Mouse (Mus musculus): ENCODE measurements around the gene Tmem160. TPM values are rescaled to one million over a fixed set of nuclear protein-coding genes. Genes with fewer than 3 reads are reported as not detected.

The Tmem160 gene
- polyA plus RNA-seq, 1 experiment from 2014 or later, result 66.7 TPM

- no peak overlapping the region for H3K4me2 ChIP-seq (ENCODE audit: low read length)
- WGBS, result 47% methylated on average over 2 of the region's 2 CpGs
- H3K27ac ChIP-seq (ENCODE audit: low read length), result no peak overlapping the region
Observed at GRCm38 (mm10) chr7:16412930-16413329, 39.6 kb upstream of the Tmem160 start.

GRCm38 (mm10) chr7:16415426-16415825, 37.2 kb upstream of the Tmem160 start:
- no peak overlapping the region for H3K27ac ChIP-seq (ENCODE audit: low read length)
- no peak overlapping the region for H3K4me2 ChIP-seq (ENCODE audit: low read length)
- H3K36me3 ChIP-seq (ENCODE audit: control insufficient read depth, insufficient read depth), result peaks cover 10% of the 10 kb centered on the region
- H3K9ac ChIP-seq (replicated peaks; ENCODE audit: low read depth, low read length), result no peak overlapping the region
- no peaks in the 10 kb centered on the region for H3K9me3 ChIP-seq (ENCODE audit: control insufficient read depth, low read length)
- 83% methylated on average over 3 of the region's 3 CpGs for WGBS
- H3K4me3 ChIP-seq (replicated peaks; ENCODE audit: low read length), result no peak overlapping the region
- H3K27me3 ChIP-seq (replicated peaks; ENCODE audit: control insufficient read depth, insufficient read depth, low read length), result no peaks in the 10 kb centered on the region
- no peak for ATAC-seq
- H3K4me1 ChIP-seq (replicated peaks; ENCODE audit: control insufficient read depth, insufficient read depth, low read length), result 0 out of 2 replicates have a peak, but pooled peaks cover 3% of the 10 kb centered on the region

More at GRCm38 (mm10) chr7:16412930-16413329, 39.6 kb upstream of the Tmem160 start:
- H3K36me3 ChIP-seq (ENCODE audit: control insufficient read depth, insufficient read depth), result peaks cover 5% of the 10 kb centered on the region
- H3K27me3 ChIP-seq (replicated peaks; ENCODE audit: control insufficient read depth, insufficient read depth, low read length), result no peaks in the 10 kb centered on the region
- H3K4me1 ChIP-seq (replicated peaks; ENCODE audit: control insufficient read depth, insufficient read depth, low read length), result 0 out of 2 replicates have a peak, but pooled peaks cover 3% of the 10 kb centered on the region
- no peaks in the 10 kb centered on the region for H3K9me3 ChIP-seq (ENCODE audit: control insufficient read depth, low read length)
- ATAC-seq, result no peak
- no peak overlapping the region for H3K9ac ChIP-seq (replicated peaks; ENCODE audit: low read depth, low read length)
- H3K4me3 ChIP-seq (replicated peaks; ENCODE audit: low read length), result no peak overlapping the region

- H3K9me3 ChIP-seq (ENCODE audit: control insufficient read depth, low read length), result no peaks in the 10 kb centered on the region
- no peaks in the 10 kb centered on the region for H3K27me3 ChIP-seq (replicated peaks; ENCODE audit: control insufficient read depth, insufficient read depth, low read length)
- no peak for ATAC-seq
- H3K36me3 ChIP-seq (ENCODE audit: control insufficient read depth, insufficient read depth), result peaks cover 24% of the 10 kb centered on the region
- H3K4me1 ChIP-seq (replicated peaks; ENCODE audit: control insufficient read depth, insufficient read depth, low read length), result 0 out of 2 replicates have a peak, but pooled peaks cover 3% of the 10 kb centered on the region
- 93% methylated on average over 10 of the region's 10 CpGs for WGBS
- H3K4me3 ChIP-seq (replicated peaks; ENCODE audit: low read length), result no peak overlapping the region
- no peak overlapping the region for H3K27ac ChIP-seq (ENCODE audit: low read length)
- no peak overlapping the region for H3K9ac ChIP-seq (replicated peaks; ENCODE audit: low read depth, low read length)
- H3K4me2 ChIP-seq (ENCODE audit: low read length), result no peak overlapping the region
Observed at GRCm38 (mm10) chr7:16417141-16417771, 35.3 kb upstream of the Tmem160 start.

GRCm38 (mm10) chr7:16418713-16419112, 33.9 kb upstream of the Tmem160 start:
- Histone ChIP-seq H3K9me3 (ENCODE audit: control insufficient read depth, low read length) (no peaks in the 10 kb centered on the region), H3K9ac (replicated peaks; ENCODE audit: low read depth, low read length) (no peak overlapping the region), H3K27me3 (replicated peaks; ENCODE audit: control insufficient read depth, insufficient read depth, low read length) (no peaks in the 10 kb centered on the region), H3K27ac (ENCODE audit: low read length) (no peak overlapping the region), H3K4me3 (replicated peaks; ENCODE audit: low read length) (no peak overlapping the region), H3K36me3 (ENCODE audit: control insufficient read depth, insufficient read depth) (peaks cover 28% of the 10 kb centered on the region), H3K4me2 (ENCODE audit: low read length) (no peak overlapping the region), H3K4me1 (replicated peaks; ENCODE audit: control insufficient read depth, insufficient read depth, low read length) (no peaks in the 10 kb centered on the region)
- WGBS, result 95% methylated on average over 5 of the region's 5 CpGs
- no peak for ATAC-seq

GRCm38 (mm10) chr7:16420493-16421118, 32.0 kb upstream of the Tmem160 start:
- Histone ChIP-seq H3K9me3 (ENCODE audit: control insufficient read depth, low read length) (no peaks in the 10 kb centered on the region), H3K27me3 (replicated peaks; ENCODE audit: control insufficient read depth, insufficient read depth, low read length) (no peaks in the 10 kb centered on the region), H3K36me3 (ENCODE audit: control insufficient read depth, insufficient read depth) (peaks cover 47% of the 10 kb centered on the region), H3K4me3 (replicated peaks; ENCODE audit: low read length) (no peak overlapping the region), H3K4me2 (ENCODE audit: low read length) (no peak overlapping the region), H3K27ac (ENCODE audit: low read length) (no peak overlapping the region), H3K9ac (replicated peaks; ENCODE audit: low read depth, low read length) (no peak overlapping the region), H3K4me1 (replicated peaks; ENCODE audit: control insufficient read depth, insufficient read depth, low read length) (no peaks in the 10 kb centered on the region)
- no peak for ATAC-seq
- WGBS, result 95% methylated on average over 8 of the region's 8 CpGs

GRCm38 (mm10) chr7:16422222-16422856, 30.2 kb upstream of the Tmem160 start:
- WGBS, result 91% methylated on average over 18 of the region's 18 CpGs
- no peak overlapping the region for H3K4me3 ChIP-seq (replicated peaks; ENCODE audit: low read length)
- no peak overlapping the region for H3K27ac ChIP-seq (ENCODE audit: low read length)
- no peak for ATAC-seq
- no peak overlapping the region for H3K4me2 ChIP-seq (ENCODE audit: low read length)
- H3K36me3 ChIP-seq (ENCODE audit: control insufficient read depth, insufficient read depth), result peaks cover 58% of the 10 kb centered on the region
- H3K9me3 ChIP-seq (ENCODE audit: control insufficient read depth, low read length), result no peaks in the 10 kb centered on the region
- no peaks in the 10 kb centered on the region for H3K27me3 ChIP-seq (replicated peaks; ENCODE audit: control insufficient read depth, insufficient read depth, low read length)
- no peaks in the 10 kb centered on the region for H3K4me1 ChIP-seq (replicated peaks; ENCODE audit: control insufficient read depth, insufficient read depth, low read length)
- H3K9ac ChIP-seq (replicated peaks; ENCODE audit: low read depth, low read length), result no peak overlapping the region

GRCm38 (mm10) chr7:16423731-16424130, 28.8 kb upstream of the Tmem160 start:
- Histone ChIP-seq H3K27me3 (replicated peaks; ENCODE audit: control insufficient read depth, insufficient read depth, low read length) (no peaks in the 10 kb centered on the region), H3K27ac (ENCODE audit: low read length) (no peak overlapping the region), H3K9ac (replicated peaks; ENCODE audit: low read depth, low read length) (no peak overlapping the region), H3K4me1 (replicated peaks; ENCODE audit: control insufficient read depth, insufficient read depth, low read length) (no peaks in the 10 kb centered on the region), H3K36me3 (ENCODE audit: control insufficient read depth, insufficient read depth) (peaks cover 61% of the 10 kb centered on the region), H3K9me3 (ENCODE audit: control insufficient read depth, low read length) (no peaks in the 10 kb centered on the region), H3K4me2 (ENCODE audit: low read length) (no peak overlapping the region), H3K4me3 (replicated peaks; ENCODE audit: low read length) (no peak overlapping the region)
- no peak for ATAC-seq
- 92% methylated on average over 9 of the region's 9 CpGs for WGBS

- ATAC-seq, result no peak; the same call in 1 of the 2 replicates
- WGBS, result 93% methylated on average over 10 of the region's 10 CpGs
- Histone ChIP-seq H3K4me1 (replicated peaks; ENCODE audit: control insufficient read depth, insufficient read depth, low read length) (no peaks in the 10 kb centered on the region), H3K36me3 (ENCODE audit: control insufficient read depth, insufficient read depth) (peaks cover 70% of the 10 kb centered on the region), H3K4me3 (replicated peaks; ENCODE audit: low read length) (no peak overlapping the region), H3K27ac (ENCODE audit: low read length) (no peak overlapping the region), H3K9me3 (ENCODE audit: control insufficient read depth, low read length) (no peaks in the 10 kb centered on the region), H3K4me2 (ENCODE audit: low read length) (no peak overlapping the region), H3K27me3 (replicated peaks; ENCODE audit: control insufficient read depth, insufficient read depth, low read length) (no peaks in the 10 kb centered on the region), H3K9ac (replicated peaks; ENCODE audit: low read depth, low read length) (no peak overlapping the region)
Observed at GRCm38 (mm10) chr7:16425721-16426120, 26.9 kb upstream of the Tmem160 start.

- Histone ChIP-seq H3K4me2 (ENCODE audit: low read length) (no peak overlapping the region), H3K27ac (ENCODE audit: low read length) (no peak overlapping the region), H3K4me3 (replicated peaks; ENCODE audit: low read length) (no peak overlapping the region), H3K27me3 (replicated peaks; ENCODE audit: control insufficient read depth, insufficient read depth, low read length) (no peaks in the 10 kb centered on the region), H3K9me3 (ENCODE audit: control insufficient read depth, low read length) (no peaks in the 10 kb centered on the region), H3K4me1 (replicated peaks; ENCODE audit: control insufficient read depth, insufficient read depth, low read length) (no peaks in the 10 kb centered on the region), H3K36me3 (ENCODE audit: control insufficient read depth, insufficient read depth) (peaks cover 65% of the 10 kb centered on the region), H3K9ac (replicated peaks; ENCODE audit: low read depth, low read length) (no peak overlapping the region)
- WGBS, result 58% methylated on average over 4 of the region's 4 CpGs
- ATAC-seq, result peak; percentile 72
Observed at GRCm38 (mm10) chr7:16426129-16426729, 26.4 kb upstream of the Tmem160 start.

All from forebrain, embryonic 16.5 days (tissue).